Mouse (Mus musculus): ENCODE measurements around the gene Tmem69. TPM values are rescaled to one million over a fixed set of nuclear protein-coding genes. Genes with fewer than 3 reads are reported as not detected.

Tmem69 gene
- polyA plus RNA-seq, 1 experiment from 2014 or later = 23.5 TPM

Other genes starting within 250 kb of the Tmem69 start
- 26.2 and 27.0 TPM in 2 replicates for gene Mast2, start 91.8 kb downstream of the Tmem69 start, polyA plus RNA-seq (2014; fragmentation: Nextera tagmentation; extraction: Ambion mirVana)
- 3.7 and 4.2 TPM in 2 replicates for gene Ipp, start 48.4 kb downstream of the Tmem69 start, polyA plus RNA-seq (2014; fragmentation: Nextera tagmentation; extraction: Ambion mirVana)
- gene Gpbp1l1, start 1.7 kb upstream of the Tmem69 start, polyA plus RNA-seq (2014; fragmentation: Nextera tagmentation; extraction: Ambion mirVana) = 37.4 and 38.6 TPM in 2 replicates
- gene Ccdc17, start 40.7 kb upstream of the Tmem69 start, polyA plus RNA-seq (2014; fragmentation: Nextera tagmentation; extraction: Ambion mirVana) = 4.2 and 8.0 TPM in 2 replicates
- 99.2 and 113 TPM in 2 replicates for gene Nasp, start 72.0 kb upstream of the Tmem69 start, polyA plus RNA-seq (2014; fragmentation: Nextera tagmentation; extraction: Ambion mirVana)
- gene Akr1a1, start 95.7 kb upstream of the Tmem69 start, polyA plus RNA-seq (2014; fragmentation: Nextera tagmentation; extraction: Ambion mirVana) = 762 and 846 TPM in 2 replicates
- gene Prdx1, start 129.6 kb upstream of the Tmem69 start, polyA plus RNA-seq (2014; fragmentation: Nextera tagmentation; extraction: Ambion mirVana) = 1,105 and 1,130 TPM in 2 replicates
- gene Mmachc, start 152.5 kb upstream of the Tmem69 start, polyA plus RNA-seq (2014; fragmentation: Nextera tagmentation; extraction: Ambion mirVana) = 8.2 and 10.5 TPM in 2 replicates
- gene Ccdc163, start 152.6 kb upstream of the Tmem69 start, polyA plus RNA-seq (2014; fragmentation: Nextera tagmentation; extraction: Ambion mirVana) = 24.2 and 24.8 TPM in 2 replicates
- gene Tesk2, start 165.0 kb upstream of the Tmem69 start, polyA plus RNA-seq (2014; fragmentation: Nextera tagmentation; extraction: Ambion mirVana) = 6.2 and 8.5 TPM in 2 replicates